Mouse (Mus musculus) forebrain, postnatal 0 days (tissue): ENCODE results near the gene Trub1. TPM values are rescaled to one million over a fixed set of nuclear protein-coding genes. Genes with fewer than 3 reads are reported as not detected.

Experiments
- ATAC-seq: fragments of 200-750 bp; cut with Nextera tagmentation; 2 replicates; pipeline ENCODE4 v1.8.0; 2017; ENCODE audit warnings: mild to moderate bottlenecking, moderate library complexity
- DNase-seq: peaks from one replicate; pipeline ENCODE4 v3.0.0-alpha.2; 2015
- H3K27ac ChIP-seq: fragments of 300-500 bp; sonication (generic); 2 replicates; pipeline ENCODE4 v1.5.1; 2014; ENCODE audit warnings: low read depth, mild to moderate bottlenecking, antibody characterized with exemption, low read length, moderate library complexity, mixed read lengths
- H3K27me3 ChIP-seq: fragments of 300-500 bp; sonication (generic); 2 replicates; pipeline ENCODE4 v1.6.1; 2014; ENCODE audit warnings: mild to moderate bottlenecking, low read length, mixed read lengths; ENCODE audit not compliant: insufficient read depth
- H3K36me3 ChIP-seq: fragments of 300-500 bp; sonication (generic); 2 replicates; pipeline ENCODE4 v1.6.1; 2014; ENCODE audit warnings: mild to moderate bottlenecking, moderate library complexity; ENCODE audit not compliant: insufficient read depth
- H3K4me1 ChIP-seq: fragments of 300-500 bp; sonication (generic); 2 replicates; pipeline ENCODE4 v1.6.1; 2014; ENCODE audit warnings: antibody characterized with exemption; ENCODE audit not compliant: insufficient read depth
- H3K4me2 ChIP-seq: fragments of 300-500 bp; sonication (generic); 2 replicates; pipeline ENCODE4 v1.6.1; 2014; ENCODE audit warnings: low read depth, mild to moderate bottlenecking, moderate library complexity
- H3K4me3 ChIP-seq: fragments of 300-500 bp; sonication (generic); 2 replicates; pipeline ENCODE4 v1.5.1; 2014; ENCODE audit warnings: low read depth, low read length, mixed read lengths
- H3K9ac ChIP-seq: fragments of 300-500 bp; sonication (generic); 2 replicates; pipeline ENCODE4 v1.6.1; 2014; ENCODE audit warnings: mild to moderate bottlenecking
- H3K9me3 ChIP-seq: fragments of 300-500 bp; sonication (generic); 2 replicates; pipeline ENCODE4 v1.6.1; 2016; ENCODE audit warnings: low read length
- CTCF ChIP-seq: sonication (generic); IDR thresholded peaks from 2 replicates; pipeline ENCODE4 v1.5.1; 2016; ENCODE audit warnings: antibody characterized with exemption, control low read depth, low read depth
- WGBS: fragments of 180-500 bp; shearing (Covaris S2); extraction: QIAGEN DNeasy Blood & Tissue Kit; methylation state at CpG from one replicate; pipeline ENCODE4 v1.1.7; 2014; 5-methylcytosine and 5-hydroxymethylcytosine counted together
- polyA plus RNA-seq: library from polyadenylated mRNA; unstranded; fragments of >200 nt; fragmentation: Nextera tagmentation; extraction: Ambion mirVana; gene quantifications from 2 replicates; pipeline ENCODE4 v1.2.1, GENCODE M21; 2015
- total RNA-seq: library from RNA; depleted of rRNA; stranded (reverse); fragments of >200 nt; gene quantifications from 2 replicates; pipeline ENCODE4 v1.2.3, GENCODE M21; 2014

Trub1 gene
- total and polyA plus RNA-seq, 2 experiments from 2014 or later: 21.5 to 27.7 TPM

DNA sequence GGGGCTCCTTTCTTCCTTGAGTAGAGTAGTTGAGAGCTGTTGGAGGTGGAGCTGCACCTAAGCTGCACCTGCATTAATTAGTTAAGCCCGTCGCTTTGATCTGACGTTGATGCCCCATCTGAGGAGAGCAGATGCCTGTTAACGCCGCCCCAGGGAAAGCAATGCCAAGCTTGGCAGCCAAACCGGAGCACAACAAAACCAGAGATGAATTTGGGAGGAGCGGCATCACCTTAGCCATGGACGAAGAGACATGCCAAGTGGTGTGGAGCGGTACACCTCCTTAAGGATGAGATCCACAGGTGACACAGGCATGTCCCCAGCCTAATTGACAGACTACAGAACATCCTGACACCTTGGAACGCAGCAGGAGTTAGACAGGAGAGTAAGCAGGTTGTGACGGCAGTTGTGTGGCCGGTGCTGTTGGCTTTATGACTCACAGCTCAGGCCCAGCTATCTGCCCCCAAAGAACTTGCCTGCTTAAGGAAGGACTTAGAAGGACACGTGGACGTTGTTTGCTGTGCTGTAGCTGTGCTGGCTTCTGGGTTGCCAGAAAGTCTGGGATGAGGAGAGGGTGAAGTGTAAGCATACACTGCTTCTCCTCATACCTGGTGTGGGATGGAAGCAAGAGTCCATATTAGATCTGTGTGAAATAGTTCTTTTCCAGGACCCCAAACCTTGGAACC, 24.8 kb upstream of the Trub1 start:
- Histone ChIP-seq H3K36me3 (no peaks in the 10 kb centered on the region), H3K27me3 (no peaks in the 10 kb centered on the region), H3K9me3 (no peaks in the 10 kb centered on the region), H3K9ac (no peak overlapping the region), H3K4me1 (no peaks in the 10 kb centered on the region), H3K27ac (no peak overlapping the region), H3K4me3 (no peak overlapping the region), H3K4me2 (no peak overlapping the region)
- TF ChIP-seq CTCF: no peak
- ATAC-seq (no peak), DNase-seq (no peak)
- 69% methylated on average over 14 of the region's 14 CpGs for WGBS

DNA sequence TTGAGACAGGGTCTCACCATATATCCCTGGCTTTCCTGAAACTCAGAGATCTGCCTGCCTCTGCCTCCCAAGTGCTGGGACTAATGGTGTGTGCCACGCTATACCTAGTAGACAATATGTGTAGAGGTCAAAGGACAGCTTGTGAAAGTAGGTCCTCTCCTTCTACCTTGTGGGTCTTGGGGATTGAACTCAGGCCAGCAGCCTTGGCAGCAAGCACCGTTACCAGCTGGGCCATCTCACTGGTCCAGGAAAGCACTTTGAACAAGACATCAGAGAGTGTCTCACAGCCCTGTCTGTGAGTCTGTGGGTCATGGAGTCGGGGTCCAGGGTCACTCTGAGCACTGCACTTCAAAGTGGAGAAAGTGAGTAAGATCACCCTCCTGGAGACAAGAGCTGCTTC, 24.1 kb upstream of the Trub1 start:
- no peak overlapping the region for H3K27ac ChIP-seq
- no peak overlapping the region for H3K4me3 ChIP-seq
- WGBS: 78% methylated on average over 3 of the region's 3 CpGs
- H3K9ac ChIP-seq: no peak overlapping the region
- H3K4me1 ChIP-seq: no peaks in the 10 kb centered on the region
- ATAC-seq: no peak
- H3K27me3 ChIP-seq: no peaks in the 10 kb centered on the region
- TF ChIP-seq CTCF: no peak
- no peak for DNase-seq
- H3K36me3 ChIP-seq: no peaks in the 10 kb centered on the region
- no peaks in the 10 kb centered on the region for H3K9me3 ChIP-seq
- H3K4me2 ChIP-seq: no peak overlapping the region

DNA sequence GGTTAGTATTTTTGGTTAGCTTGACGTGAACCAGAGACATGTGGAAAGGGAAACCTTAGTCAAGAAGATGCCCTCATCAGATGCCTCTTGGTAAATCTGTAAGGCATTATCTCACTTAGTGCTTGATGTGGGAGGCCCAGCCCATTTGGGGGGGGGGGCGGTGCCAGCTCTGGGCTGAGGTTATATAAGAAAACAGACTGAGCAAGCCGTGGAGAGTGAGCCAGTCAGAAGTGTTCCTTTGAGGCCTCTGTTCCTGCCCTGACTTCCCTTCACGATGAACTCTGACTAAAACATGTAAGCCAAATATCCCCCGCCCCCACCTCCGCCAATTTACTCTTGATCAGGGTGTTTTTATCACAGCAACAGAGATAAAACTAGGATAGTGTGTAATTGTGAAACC, 22.8 kb upstream of the Trub1 start:
- Histone ChIP-seq H3K4me3 (no peak overlapping the region), H3K4me1 (no peaks in the 10 kb centered on the region), H3K9ac (no peak overlapping the region), H3K27ac (no peak overlapping the region), H3K36me3 (no peaks in the 10 kb centered on the region), H3K27me3 (no peaks in the 10 kb centered on the region), H3K9me3 (no peaks in the 10 kb centered on the region), H3K4me2 (no peak overlapping the region)
- WGBS: 86% methylated on average over 6 of the region's 6 CpGs
- no peak for TF ChIP-seq CTCF
- ATAC-seq: no peak
- no peak for DNase-seq

DNA sequence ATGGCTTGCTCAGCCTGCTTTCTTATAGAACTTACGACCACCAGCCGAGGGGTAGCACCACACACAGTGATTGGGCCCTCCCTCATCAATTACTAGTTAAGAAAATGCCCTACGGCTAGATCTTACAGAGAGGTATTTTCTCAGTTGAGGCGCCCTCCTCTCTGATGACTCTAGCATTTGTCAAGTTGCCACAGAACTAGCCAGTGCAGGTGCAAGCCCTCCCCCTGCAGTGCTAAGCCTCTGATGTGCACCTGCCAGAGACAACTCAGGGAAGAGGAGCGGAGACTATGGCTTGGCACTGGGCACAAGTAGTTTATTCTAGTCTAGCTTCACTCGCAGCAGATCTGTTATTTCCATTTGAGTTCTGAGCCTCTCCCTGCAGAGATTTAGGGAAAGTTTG, 21.2 kb upstream of the Trub1 start:
- ATAC-seq: no peak

DNA sequence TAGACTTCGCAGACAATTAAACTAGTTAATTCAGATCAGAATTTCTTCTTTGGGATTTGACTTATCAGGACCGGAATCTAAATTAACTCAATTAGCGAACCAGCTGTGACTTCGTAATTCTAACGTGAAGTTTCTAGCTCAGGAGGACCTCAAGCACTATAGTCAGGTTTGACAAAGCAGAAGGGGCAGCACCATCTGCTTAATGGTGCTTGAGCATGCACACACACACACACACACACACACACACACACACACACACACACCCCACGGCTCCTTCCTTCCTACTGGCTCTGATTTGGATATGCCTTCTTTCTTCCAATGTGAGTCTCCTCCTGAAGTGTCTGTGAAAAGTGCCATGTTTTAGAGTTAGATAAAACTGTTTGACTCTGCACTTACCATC, 18.7 kb upstream of the Trub1 start:
- Histone ChIP-seq H3K27ac (no peak overlapping the region), H3K9ac (no peak overlapping the region), H3K4me1 (no peaks in the 10 kb centered on the region), H3K4me2 (no peak overlapping the region), H3K36me3 (no peaks in the 10 kb centered on the region), H3K9me3 (no peaks in the 10 kb centered on the region), H3K4me3 (no peak overlapping the region), H3K27me3 (no peaks in the 10 kb centered on the region)
- no peak for DNase-seq
- no peak for ATAC-seq
- 38% methylated on average over 6 of the region's 6 CpGs for WGBS
- no peak for TF ChIP-seq CTCF

More for the DNA sequence above, 21.2 kb upstream of the Trub1 start:
- 51% methylated on average over 6 of the region's 6 CpGs for WGBS
- Histone ChIP-seq H3K27ac (no peak overlapping the region), H3K36me3 (no peaks in the 10 kb centered on the region), H3K4me3 (no peak overlapping the region), H3K9ac (no peak overlapping the region), H3K27me3 (no peaks in the 10 kb centered on the region), H3K4me2 (no peak overlapping the region), H3K4me1 (no peaks in the 10 kb centered on the region), H3K9me3 (no peaks in the 10 kb centered on the region)
- TF ChIP-seq CTCF: no peak
- no peak for DNase-seq

DNA sequence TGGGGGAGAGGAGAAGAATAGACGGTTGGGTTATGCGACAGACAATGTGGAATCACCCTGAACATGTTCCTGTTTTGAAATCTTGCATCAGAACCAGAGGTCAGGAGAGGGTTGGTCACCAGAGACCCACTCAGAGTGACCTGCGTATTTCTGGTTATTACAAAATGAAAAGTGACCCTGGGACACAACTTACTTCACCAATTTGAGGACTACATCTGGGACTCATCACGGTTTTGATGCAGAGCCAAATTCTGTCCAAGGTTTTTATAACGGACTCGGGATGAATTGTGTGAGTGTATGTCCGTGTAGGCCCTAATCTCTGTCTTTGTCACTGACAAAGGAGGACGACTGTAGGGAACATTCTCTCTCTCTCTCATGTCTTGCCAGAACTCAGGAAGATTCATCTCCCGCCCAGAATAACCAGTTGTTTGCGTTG, 16.1 kb upstream of the Trub1 start:
- Histone ChIP-seq H3K4me1 (no peaks in the 10 kb centered on the region), H3K9me3 (no peaks in the 10 kb centered on the region), H3K9ac (no peak overlapping the region), H3K4me2 (no peak overlapping the region), H3K4me3 (no peak overlapping the region), H3K27ac (no peak overlapping the region), H3K27me3 (no peaks in the 10 kb centered on the region), H3K36me3 (no peaks in the 10 kb centered on the region)
- TF ChIP-seq CTCF: no peak
- ATAC-seq (no peak), DNase-seq (no peak)
- WGBS: 59% methylated on average over 10 of the region's 10 CpGs

DNA sequence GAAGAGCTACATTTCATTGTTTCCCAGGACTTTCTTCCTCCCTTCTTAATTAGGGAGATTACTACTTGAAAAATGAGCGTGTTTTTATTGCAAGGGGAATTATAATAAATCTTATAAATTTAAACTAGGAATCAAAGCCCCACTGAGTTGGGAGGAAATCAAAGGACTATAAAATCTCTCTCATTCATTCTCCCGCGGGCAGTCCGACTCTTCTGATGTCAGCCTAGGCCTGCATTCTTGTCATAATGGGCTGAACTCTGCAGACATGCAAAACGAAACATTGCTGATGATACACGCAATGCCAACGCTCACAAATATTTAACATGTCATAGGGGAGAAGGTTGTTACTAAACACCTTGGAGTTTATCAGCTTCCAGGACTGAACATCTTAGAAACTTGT, 15.7 kb upstream of the Trub1 start:
- no peak for ATAC-seq
- no peak overlapping the region for H3K27ac ChIP-seq
- no peaks in the 10 kb centered on the region for H3K9me3 ChIP-seq
- no peak overlapping the region for H3K9ac ChIP-seq
- H3K4me1 ChIP-seq: no peaks in the 10 kb centered on the region
- WGBS: 56% methylated on average over 7 of the region's 7 CpGs
- no peaks in the 10 kb centered on the region for H3K36me3 ChIP-seq
- no peak overlapping the region for H3K4me2 ChIP-seq
- no peaks in the 10 kb centered on the region for H3K27me3 ChIP-seq
- no peak overlapping the region for H3K4me3 ChIP-seq
- DNase-seq: no peak
- no peak for TF ChIP-seq CTCF
